Mouse (Mus musculus) embryonic facial prominence, embryonic 10.5 days (tissue): ENCODE data around the gene Adgrb2. TPM values are rescaled to one million over a fixed set of nuclear protein-coding genes. Genes with fewer than 3 reads are reported as not detected.

Experiments used
- DNase-seq: peaks from one replicate; pipeline ENCODE4 v3.0.0-alpha.2; 2017; ENCODE audit warnings: low spot score
- H3K27ac ChIP-seq: fragments of 300-500 bp; sonication (generic); replicated peaks from 2 replicates; pipeline ENCODE4 v1.5.1; 2016; ENCODE audit warnings: mild to moderate bottlenecking
- H3K27me3 ChIP-seq: fragments of 300-500 bp; sonication (generic); replicated peaks from 2 replicates; pipeline ENCODE4 v1.6.1; 2016; ENCODE audit warnings: low read depth, mild to moderate bottlenecking; ENCODE audit not compliant: poor library complexity, severe bottlenecking
- H3K36me3 ChIP-seq: fragments of 300-500 bp; sonication (generic); replicated peaks from 2 replicates; pipeline ENCODE4 v1.6.1; 2016; ENCODE audit warnings: mild to moderate bottlenecking, moderate library complexity
- H3K4me1 ChIP-seq: fragments of 300-500 bp; sonication (generic); 2 replicates; pipeline ENCODE4 v1.6.1; 2016
- H3K4me3 ChIP-seq: fragments of 300-500 bp; sonication (generic); 2 replicates; pipeline ENCODE4 v1.5.1; 2016; ENCODE audit warnings: mild to moderate bottlenecking, moderate library complexity
- H3K9me3 ChIP-seq: fragments of 300-500 bp; sonication (generic); 2 replicates; pipeline ENCODE4 v1.6.1; 2016; ENCODE audit warnings: mild to moderate bottlenecking
- WGBS: fragments of 180-500 bp; shearing (Covaris S2); methylation state at CpG from one replicate; pipeline ENCODE4 v1.1.7; 2016; 5-methylcytosine and 5-hydroxymethylcytosine counted together
- polyA plus RNA-seq: library from polyadenylated mRNA; unstranded; fragments of >200 nt; fragmentation: Nextera tagmentation; extraction: Ambion mirVana; gene quantifications from 2 replicates; pipeline ENCODE4 v1.2.1, GENCODE M21; 2016

Adgrb2 gene
- polyA plus RNA-seq, 1 experiment from 2014 or later = 1.2 TPM

DNA sequence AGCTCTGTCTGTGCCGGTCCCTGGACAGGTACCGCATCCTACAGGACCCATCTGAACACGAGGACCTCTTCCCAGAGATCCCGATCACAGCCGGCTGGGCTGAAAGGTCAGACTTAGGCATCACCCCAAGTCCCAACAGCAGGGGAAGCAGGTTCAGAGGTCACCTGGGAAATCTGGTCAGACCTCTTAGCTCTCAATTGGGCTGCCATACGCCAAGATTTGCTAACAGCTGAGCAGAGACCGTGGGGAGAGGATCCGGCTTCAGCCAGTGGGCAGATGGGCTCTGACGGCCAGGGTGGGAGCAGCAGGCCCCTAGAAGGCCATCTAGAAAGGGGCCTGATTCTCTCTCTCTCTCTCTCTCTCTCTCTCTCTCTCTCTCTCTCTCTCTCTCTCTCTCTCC lies 10.4 kb upstream of the Adgrb2 start:
- no peak for DNase-seq
- H3K4me3 ChIP-seq = no peak overlapping the region
- H3K4me1 ChIP-seq = peaks cover 20% of the 10 kb centered on the region
- no peaks in the 10 kb centered on the region for H3K36me3 ChIP-seq
- no peaks in the 10 kb centered on the region for H3K9me3 ChIP-seq
- no peak overlapping the region for H3K27ac ChIP-seq
- 64% methylated on average over 9 of the region's 9 CpGs for WGBS
- H3K27me3 ChIP-seq = peaks cover 77% of the 10 kb centered on the region

DNA sequence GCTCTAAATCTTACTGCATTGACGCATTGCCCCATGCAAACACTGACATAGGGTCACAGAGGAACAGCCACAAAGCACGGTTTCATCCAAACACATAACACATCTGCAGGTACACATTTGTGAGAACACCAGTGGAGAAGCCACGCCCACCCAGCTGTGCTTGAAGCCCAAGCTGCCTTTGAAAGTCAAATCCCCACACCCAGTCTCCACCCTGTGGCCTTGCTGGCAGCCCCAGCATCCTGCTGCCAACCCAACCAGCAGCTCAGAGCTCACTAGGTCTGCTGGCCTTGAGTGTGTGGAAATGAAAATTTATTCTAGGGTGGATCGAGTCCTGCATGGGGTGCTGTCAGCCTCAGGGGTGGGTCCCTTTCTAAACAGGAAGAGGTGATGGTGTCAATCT lies 7.4 kb upstream of the Adgrb2 start:
- H3K36me3 ChIP-seq = no peaks in the 10 kb centered on the region
- no peak for DNase-seq
- H3K4me3 ChIP-seq = no peak overlapping the region
- peaks cover 91% of the 10 kb centered on the region for H3K27me3 ChIP-seq
- peaks cover 21% of the 10 kb centered on the region for H3K4me1 ChIP-seq
- H3K27ac ChIP-seq = no peak overlapping the region
- 76% methylated on average over 4 of the region's 4 CpGs for WGBS
- H3K9me3 ChIP-seq = no peaks in the 10 kb centered on the region

DNA sequence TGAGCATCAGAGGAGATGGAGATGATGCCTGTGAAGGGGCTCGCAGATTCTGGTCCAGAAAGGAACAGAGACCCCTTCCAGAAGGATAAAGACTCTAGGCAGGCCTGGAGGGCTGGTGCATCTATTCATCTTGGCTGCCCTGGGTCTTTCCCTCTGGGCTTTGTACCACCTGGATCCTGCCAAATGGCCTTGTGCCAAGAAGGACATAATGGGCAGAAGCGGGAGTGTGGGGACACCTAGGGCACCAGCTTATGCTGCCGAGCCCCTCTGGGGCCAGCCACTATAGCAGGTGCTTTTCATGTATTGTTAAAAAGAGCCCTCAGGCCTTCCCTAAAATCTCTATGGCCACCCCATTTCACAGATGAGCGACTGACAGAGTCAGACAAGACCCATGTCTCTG lies 6.4 kb upstream of the Adgrb2 start:
- Histone ChIP-seq H3K4me1 (peaks cover 31% of the 10 kb centered on the region), H3K36me3 (no peaks in the 10 kb centered on the region), H3K27me3 (peaks cover 91% of the 10 kb centered on the region), H3K27ac (no peak overlapping the region), H3K9me3 (no peaks in the 10 kb centered on the region), H3K4me3 (no peak overlapping the region)
- DNase-seq = no peak
- WGBS = 87% methylated on average over 4 of the region's 4 CpGs

DNA sequence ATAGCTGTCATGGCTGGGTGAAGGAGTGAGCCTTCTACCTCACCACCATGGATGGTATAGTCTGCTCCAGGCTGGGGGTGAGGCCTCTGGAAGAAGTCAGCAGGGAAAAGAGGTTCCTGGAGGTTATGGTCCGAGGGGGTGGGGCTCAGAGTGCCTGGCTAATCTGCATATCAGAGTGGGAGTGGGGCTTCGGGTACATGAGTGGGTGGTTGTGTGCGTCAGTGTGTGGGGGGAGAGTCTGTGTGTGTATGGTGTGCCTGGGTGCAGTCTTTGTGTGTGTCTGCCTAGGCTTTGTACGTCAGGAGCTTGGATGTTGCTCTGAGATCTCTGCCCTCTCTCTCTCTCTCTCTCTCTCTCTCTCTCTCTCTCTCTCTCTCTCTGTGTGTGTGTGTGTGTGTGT lies 5.7 kb upstream of the Adgrb2 start:
- H3K36me3 ChIP-seq = no peaks in the 10 kb centered on the region
- WGBS = 83% methylated on average over 4 of the region's 4 CpGs
- peaks cover 91% of the 10 kb centered on the region for H3K27me3 ChIP-seq
- DNase-seq = no peak
- no peaks in the 10 kb centered on the region for H3K9me3 ChIP-seq
- H3K4me3 ChIP-seq = no peak overlapping the region
- H3K4me1 ChIP-seq = peaks cover 38% of the 10 kb centered on the region
- no peak overlapping the region for H3K27ac ChIP-seq

DNA sequence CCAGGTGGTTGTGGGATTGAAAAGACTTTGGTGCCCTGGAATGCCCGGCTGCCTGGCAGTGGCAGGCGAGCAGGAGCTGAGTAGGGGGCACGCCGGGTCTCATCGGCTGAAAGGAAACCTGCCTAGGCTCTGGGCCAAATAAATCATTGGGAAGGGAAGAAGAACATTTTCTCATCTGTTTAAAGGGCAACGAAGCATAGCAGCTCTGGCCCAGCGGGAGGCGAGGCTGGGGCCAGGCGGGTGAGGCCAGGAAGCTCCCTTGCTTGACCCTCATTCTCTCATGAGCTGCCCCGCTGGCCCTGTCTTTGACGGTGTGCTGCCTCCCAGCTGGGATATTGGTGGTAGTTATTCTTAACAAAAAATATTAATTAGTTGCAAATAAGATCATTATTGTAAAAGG lies 3.0 kb upstream of the Adgrb2 start:
- Histone ChIP-seq H3K4me1 (peaks cover 55% of the 10 kb centered on the region), H3K9me3 (no peaks in the 10 kb centered on the region), H3K4me3 (no peak overlapping the region), H3K27ac (no peak overlapping the region), H3K27me3 (peaks cover 89% of the 10 kb centered on the region), H3K36me3 (no peaks in the 10 kb centered on the region)
- DNase-seq = no peak
- 42% methylated on average over 11 of the region's 11 CpGs for WGBS

DNA sequence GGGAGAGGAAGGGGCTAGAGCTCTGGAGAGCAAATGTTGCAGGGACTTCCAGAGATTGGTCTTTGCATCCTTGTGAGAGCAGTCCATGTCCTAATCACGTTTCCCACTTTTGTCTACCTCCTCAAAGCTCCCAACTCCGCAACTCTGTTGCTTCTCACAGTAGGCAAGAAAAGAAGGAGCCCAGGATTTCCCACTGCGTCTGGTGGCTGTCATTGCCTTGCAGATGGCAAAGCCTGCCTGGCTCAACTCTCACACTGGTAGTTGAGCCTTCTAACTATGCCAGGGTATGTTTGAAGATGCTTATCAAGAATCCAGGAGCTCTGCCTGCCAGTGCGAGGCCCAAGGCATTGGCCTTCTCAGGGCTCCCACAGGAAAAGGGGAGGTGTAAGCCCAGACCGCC lies 1.6 kb upstream of the Adgrb2 start:
- Histone ChIP-seq H3K4me1 (peaks cover 66% of the 10 kb centered on the region), H3K27me3 (peaks cover 95% of the 10 kb centered on the region), H3K4me3 (no peak overlapping the region), H3K27ac (no peak overlapping the region), H3K36me3 (no peaks in the 10 kb centered on the region), H3K9me3 (no peaks in the 10 kb centered on the region)
- DNase-seq = no peak
- 16% methylated on average over 5 of the region's 5 CpGs for WGBS

DNA sequence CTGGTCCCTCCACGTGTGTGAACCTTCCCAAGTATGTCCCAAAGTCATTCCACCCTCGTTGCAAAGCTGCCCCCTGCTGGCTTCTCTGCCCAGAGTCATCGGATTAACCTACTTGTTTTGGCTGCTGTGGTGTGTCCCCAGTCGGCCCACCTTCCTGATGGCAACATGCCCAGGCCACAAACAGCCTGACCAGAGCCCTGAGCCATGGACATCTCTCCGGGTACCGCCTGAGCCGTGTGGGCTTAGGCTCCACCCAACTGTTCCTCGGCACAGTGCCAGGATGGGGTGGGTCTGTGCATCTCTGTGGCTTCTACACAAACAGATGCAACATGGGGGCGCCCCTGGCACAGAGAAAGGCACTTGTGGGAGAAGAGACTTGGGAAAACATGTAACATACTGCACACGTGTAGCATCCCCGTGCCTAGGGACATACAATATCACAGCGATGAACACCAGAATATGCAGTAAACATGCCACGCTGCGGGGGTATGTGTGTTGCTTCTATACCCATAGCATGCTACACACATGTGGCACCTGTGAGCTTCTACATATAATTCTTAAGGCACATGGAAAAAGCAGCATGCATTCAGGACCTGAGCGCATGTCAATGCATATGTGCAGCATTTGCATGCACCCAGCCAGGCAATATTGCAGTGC lies 778 bp upstream of the Adgrb2 start:
- peak overlapping the region; percentile 73 for H3K4me3 ChIP-seq
- H3K36me3 ChIP-seq = no peaks in the 10 kb centered on the region
- H3K4me1 ChIP-seq = peaks cover 74% of the 10 kb centered on the region
- peak; percentile 75 for DNase-seq
- WGBS = 4% methylated on average over 15 of the region's 15 CpGs
- no peaks in the 10 kb centered on the region for H3K9me3 ChIP-seq
- peaks cover 95% of the 10 kb centered on the region for H3K27me3 ChIP-seq
- H3K27ac ChIP-seq = no peak overlapping the region

DNA sequence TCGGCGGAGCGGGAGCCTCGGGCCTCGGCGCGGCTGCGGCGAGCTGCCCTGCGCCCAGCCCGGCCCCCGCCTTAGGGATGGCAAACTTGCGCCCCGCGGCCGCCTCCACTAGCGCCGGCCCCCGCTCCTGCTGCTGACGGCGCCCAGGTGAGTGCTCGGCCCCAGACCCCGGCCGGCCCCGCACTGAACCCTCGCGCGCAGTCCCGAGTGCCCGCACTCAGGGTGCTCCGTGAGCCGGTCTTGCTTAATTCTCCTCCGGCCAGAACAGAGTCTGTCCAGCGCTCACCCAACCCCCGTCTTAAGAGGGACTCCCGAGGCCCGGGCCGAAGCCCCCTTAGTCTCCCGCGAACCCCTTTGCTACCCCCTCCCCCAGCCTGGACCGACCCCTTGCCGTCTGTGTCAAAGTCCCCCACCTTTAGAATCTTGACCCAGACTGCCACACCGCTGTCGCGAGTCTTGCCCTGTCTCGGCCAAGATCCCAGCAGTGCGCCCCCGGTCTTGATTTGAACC lies 546 bp downstream of the Adgrb2 start:
- no peaks in the 10 kb centered on the region for H3K9me3 ChIP-seq
- DNase-seq = peak; percentile 66
- peak overlapping the region; percentile 73 for H3K4me3 ChIP-seq
- no peaks in the 10 kb centered on the region for H3K36me3 ChIP-seq
- peaks cover 78% of the 10 kb centered on the region for H3K4me1 ChIP-seq
- H3K27me3 ChIP-seq = peaks cover 96% of the 10 kb centered on the region
- peak overlapping the region; percentile 74 for H3K27ac ChIP-seq
- under 1% methylated on average over 47 of the region's 48 CpGs for WGBS

DNA sequence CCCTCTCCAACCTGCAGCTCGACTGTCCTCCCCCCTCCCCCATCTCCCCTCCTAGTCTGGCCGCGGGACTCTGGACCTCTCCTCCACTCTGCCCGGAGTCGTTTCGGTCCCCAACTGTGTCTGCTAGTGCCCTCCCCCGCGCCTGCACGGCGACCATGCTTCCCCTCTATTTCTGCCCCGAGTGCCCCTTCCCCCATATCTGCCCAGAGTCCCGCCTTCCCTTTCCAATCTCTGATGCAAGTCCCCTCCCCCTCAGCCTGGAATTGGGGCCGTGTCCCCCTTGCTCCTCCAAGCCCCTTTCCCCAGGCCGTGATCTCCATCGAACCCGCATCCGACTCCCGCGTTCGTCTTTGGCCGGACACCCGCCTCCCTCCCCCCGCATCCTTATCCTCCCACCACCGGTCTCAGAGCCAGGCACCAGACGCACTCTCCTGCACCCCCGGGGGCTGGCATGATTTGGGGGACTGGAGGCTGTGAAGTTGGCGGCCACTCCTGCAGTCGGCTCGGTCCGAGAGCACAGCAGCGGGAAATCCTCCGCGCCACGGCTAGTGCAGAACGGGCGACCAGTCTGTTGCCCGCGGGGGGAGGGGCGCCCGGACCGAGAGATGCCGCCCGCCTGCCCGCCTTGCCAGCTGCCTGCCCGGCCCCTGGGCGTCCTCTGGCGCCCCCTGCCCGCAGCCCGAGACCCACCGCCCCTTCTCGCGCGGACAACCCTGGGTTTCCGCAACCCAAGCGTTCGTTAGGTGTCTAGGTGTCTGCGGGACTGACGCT lies 1.2 kb downstream of the Adgrb2 start:
- peaks cover 78% of the 10 kb centered on the region for H3K4me1 ChIP-seq
- H3K27me3 ChIP-seq = peaks cover 96% of the 10 kb centered on the region
- no peaks in the 10 kb centered on the region for H3K9me3 ChIP-seq
- peak; percentile 77 for DNase-seq
- no peaks in the 10 kb centered on the region for H3K36me3 ChIP-seq
- H3K4me3 ChIP-seq = peak overlapping the region; percentile 73
- peak overlapping the region; percentile 74; the same call in 1 of the 2 replicates for H3K27ac ChIP-seq
- under 1% methylated on average over 58 of the region's 58 CpGs for WGBS

DNA sequence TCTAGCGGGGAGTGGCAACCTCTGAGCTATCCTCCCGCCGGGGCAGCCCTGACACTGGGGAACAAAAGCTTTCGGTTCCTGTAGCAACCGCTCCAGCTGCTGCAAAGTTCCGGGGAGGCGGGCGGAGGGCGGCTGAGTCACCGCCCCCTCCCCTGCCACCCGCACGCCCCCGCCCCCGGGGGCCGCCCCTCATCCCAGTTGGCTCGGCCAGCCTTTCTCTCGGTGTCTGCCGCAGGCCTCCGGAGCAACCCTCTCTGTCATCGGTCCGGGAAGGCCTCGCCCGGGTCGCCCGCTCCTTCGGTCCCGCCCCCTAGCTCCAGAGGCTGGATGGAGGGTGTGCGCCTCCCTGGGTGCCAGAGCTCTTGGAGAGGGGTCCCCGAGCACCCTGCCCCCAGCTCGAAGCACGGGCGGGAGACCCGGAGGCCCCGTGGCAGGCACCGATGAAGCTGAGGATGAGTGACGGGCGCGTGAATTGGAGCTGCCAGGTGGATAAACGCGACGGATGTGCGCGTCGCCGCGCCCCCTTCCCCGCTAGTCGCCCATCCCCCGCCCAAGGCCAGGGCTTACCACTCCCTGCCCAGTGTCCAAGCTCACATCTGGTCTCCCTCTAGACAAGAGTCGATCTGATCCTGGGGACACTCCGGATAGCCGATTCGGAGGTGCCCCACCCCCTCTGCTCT lies 3.3 kb downstream of the Adgrb2 start:
- Histone ChIP-seq H3K36me3 (0 out of 2 replicates have a peak, but pooled peaks cover 3% of the 10 kb centered on the region), H3K9me3 (no peaks in the 10 kb centered on the region), H3K4me3 (peak overlapping the region; percentile 66), H3K4me1 (peaks cover 74% of the 10 kb centered on the region), H3K27me3 (peaks cover 94% of the 10 kb centered on the region), H3K27ac (peak overlapping the region; percentile 71)
- under 1% methylated on average over 53 of the region's 53 CpGs for WGBS
- peak; percentile 71 for DNase-seq

DNA sequence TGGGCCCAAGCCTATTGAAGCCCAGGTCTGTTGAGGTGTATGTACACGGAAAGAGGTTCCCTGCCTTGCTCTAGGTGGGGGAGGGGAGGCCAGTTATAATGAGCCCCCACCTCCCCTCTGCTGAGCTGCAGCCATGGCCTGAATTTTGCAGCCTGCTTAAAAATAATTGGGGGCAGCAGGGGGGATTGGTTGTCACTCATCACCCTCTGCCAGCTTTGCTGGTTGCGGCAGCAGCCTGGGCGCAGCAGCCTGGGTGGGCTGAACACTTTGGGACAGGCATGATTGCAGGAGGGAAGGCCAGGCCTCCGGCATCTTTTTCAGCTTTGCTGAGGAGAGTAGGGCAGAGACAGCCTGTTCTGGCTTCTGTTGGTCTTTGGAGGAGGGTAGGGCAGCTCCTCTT lies 5.3 kb downstream of the Adgrb2 start:
- DNase-seq = no peak
- H3K27me3 ChIP-seq = peaks cover 95% of the 10 kb centered on the region
- no peak overlapping the region for H3K27ac ChIP-seq
- H3K4me3 ChIP-seq = no peak overlapping the region
- H3K4me1 ChIP-seq = peaks cover 58% of the 10 kb centered on the region
- 65% methylated on average over 4 of the region's 4 CpGs for WGBS
- H3K36me3 ChIP-seq = 0 out of 2 replicates have a peak, but pooled peaks cover 3% of the 10 kb centered on the region
- H3K9me3 ChIP-seq = no peaks in the 10 kb centered on the region

DNA sequence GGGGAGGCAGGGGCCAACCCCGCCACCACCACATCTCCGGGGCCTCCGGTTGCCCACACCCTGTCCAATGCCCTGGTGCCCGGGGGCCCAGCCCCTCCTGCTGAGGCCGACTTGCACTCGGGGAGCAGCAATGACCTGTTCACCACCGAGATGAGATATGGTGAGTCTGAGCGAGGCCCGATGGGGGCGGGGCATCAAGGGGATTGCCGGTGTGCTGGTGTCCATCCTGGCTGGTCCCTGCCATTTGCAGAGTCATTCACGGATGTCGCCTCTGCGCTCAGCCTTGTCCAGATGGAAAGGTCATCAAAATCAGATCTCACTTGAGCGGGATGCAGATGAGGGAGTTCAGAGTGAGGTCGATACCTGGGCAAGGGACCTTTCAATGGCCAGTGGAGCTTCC lies 8.1 kb downstream of the Adgrb2 start:
- Histone ChIP-seq H3K36me3 (0 out of 2 replicates have a peak, but pooled peaks cover 3% of the 10 kb centered on the region), H3K4me3 (no peak overlapping the region), H3K27ac (no peak overlapping the region), H3K27me3 (peaks cover 96% of the 10 kb centered on the region), H3K9me3 (no peaks in the 10 kb centered on the region), H3K4me1 (peaks cover 34% of the 10 kb centered on the region)
- 75% methylated on average over 16 of the region's 16 CpGs for WGBS
- no peak for DNase-seq
